Mouse (Mus musculus) lung, postnatal 0 days (tissue): Measurements from ENCODE around the gene Opcml. TPM values are rescaled to one million over a fixed set of nuclear protein-coding genes. Genes with fewer than 3 reads are reported as not detected.

Experiments
- ATAC-seq: fragments of 200-750 bp; cut with Nextera tagmentation; 2 replicates; pipeline ENCODE4 v1.8.0; 2017; ENCODE audit warnings: moderate library complexity
- DNase-seq: peaks from one replicate; pipeline ENCODE4 v3.0.0-alpha.2; 2016; ENCODE audit warnings: low spot score
- H3K27ac ChIP-seq: fragments of 300-500 bp; sonication (generic); 2 replicates; pipeline ENCODE4 v1.5.1; 2014; ENCODE audit warnings: antibody characterized with exemption, mild to moderate bottlenecking, low read length, mixed read lengths
- H3K27me3 ChIP-seq: fragments of 300-500 bp; sonication (generic); replicated peaks from 2 replicates; pipeline ENCODE4 v1.6.1; 2014; ENCODE audit warnings: low read length, mixed read lengths; ENCODE audit not compliant: insufficient read depth
- H3K36me3 ChIP-seq: fragments of 300-500 bp; sonication (generic); 2 replicates; pipeline ENCODE4 v1.6.1; 2014; ENCODE audit warnings: low read length, mixed read lengths; ENCODE audit not compliant: insufficient read depth
- H3K4me1 ChIP-seq: fragments of 300-500 bp; sonication (generic); 2 replicates; pipeline ENCODE4 v1.6.1; 2014; ENCODE audit warnings: antibody characterized with exemption, low read depth, low read length, mixed read lengths; ENCODE audit not compliant: insufficient read depth
- H3K4me2 ChIP-seq: fragments of 300-500 bp; sonication (generic); replicated peaks from 2 replicates; pipeline ENCODE4 v1.6.1; 2014; ENCODE audit warnings: low read depth, mild to moderate bottlenecking, low read length, moderate library complexity, mixed read lengths
- H3K4me3 ChIP-seq: fragments of 300-500 bp; sonication (generic); 2 replicates; pipeline ENCODE4 v1.5.1; 2014; ENCODE audit warnings: low read depth, low read length
- H3K9ac ChIP-seq: fragments of 300-500 bp; sonication (generic); replicated peaks from 2 replicates; pipeline ENCODE4 v1.6.1; 2014; ENCODE audit warnings: low read depth, mild to moderate bottlenecking
- H3K9me3 ChIP-seq: fragments of 300-500 bp; sonication (generic); 2 replicates; pipeline ENCODE4 v1.6.1; 2016; ENCODE audit warnings: low read length, mixed read lengths
- CTCF ChIP-seq: IDR thresholded peaks from 2 replicates; pipeline ENCODE4 v1.5.1; 2016; ENCODE audit warnings: antibody characterized with exemption, mild to moderate bottlenecking
- EP300 ChIP-seq: IDR thresholded peaks from 2 replicates; pipeline ENCODE4 v1.6.1; 2016; ENCODE audit warnings: antibody characterized with exemption, mild to moderate bottlenecking, control low read depth
- WGBS: fragments of 180-500 bp; shearing (Covaris S2); extraction: QIAGEN DNeasy Blood & Tissue Kit; methylation state at CpG from one replicate; pipeline ENCODE4 v1.1.7; 2014; 5-methylcytosine and 5-hydroxymethylcytosine counted together
- polyA plus RNA-seq: library from polyadenylated mRNA; unstranded; fragments of >200 nt; fragmentation: Nextera tagmentation; extraction: Ambion mirVana; gene quantifications from 2 replicates; pipeline ENCODE4 v1.2.1, GENCODE M21; 2015

The Opcml gene
- polyA plus RNA-seq, 1 experiment from 2014 or later: 2.5 TPM

GRCm38 (mm10) chr9:28533191-28533590 is 742.6 kb downstream of the Opcml start:
- Histone ChIP-seq H3K4me3 (no peak overlapping the region), H3K36me3 (no peaks in the 10 kb centered on the region), H3K9me3 (no peaks in the 10 kb centered on the region), H3K27ac (no peak overlapping the region), H3K9ac (no peak overlapping the region), H3K4me2 (no peak overlapping the region), H3K27me3 (no peaks in the 10 kb centered on the region), H3K4me1 (no peaks in the 10 kb centered on the region)
- ATAC-seq: no peak
- no peak for DNase-seq
- whole genome bisulfite sequencing: 73% methylated on average over 1 of the region's 1 CpGs
- TF ChIP-seq CTCF (no peak), EP300 (no peak)

- Histone ChIP-seq H3K9me3 (no peaks in the 10 kb centered on the region), H3K27me3 (no peaks in the 10 kb centered on the region), H3K27ac (no peak overlapping the region), H3K9ac (no peak overlapping the region), H3K4me1 (no peaks in the 10 kb centered on the region), H3K36me3 (no peaks in the 10 kb centered on the region), H3K4me3 (no peak overlapping the region), H3K4me2 (no peak overlapping the region)
- TF ChIP-seq CTCF: no peak
- no peak for TF ChIP-seq EP300
- no peak for ATAC-seq
- DNase-seq: no peak
- 87% methylated on average over 4 of the region's 4 CpGs for WGBS
Observed at GRCm38 (mm10) chr9:28535006-28535405, 744.4 kb downstream of the Opcml start.

GRCm38 (mm10) chr9:28536637-28537036 is 746.1 kb downstream of the Opcml start:
- H3K36me3 ChIP-seq: no peaks in the 10 kb centered on the region
- H3K4me3 ChIP-seq: no peak overlapping the region
- no peak overlapping the region for H3K9ac ChIP-seq
- TF ChIP-seq EP300 (no peak), CTCF (no peak)
- no peak for ATAC-seq
- no peaks in the 10 kb centered on the region for H3K4me1 ChIP-seq
- H3K27ac ChIP-seq: no peak overlapping the region
- 42% methylated on average over 4 of the region's 4 CpGs for WGBS
- no peaks in the 10 kb centered on the region for H3K27me3 ChIP-seq
- H3K4me2 ChIP-seq: no peak overlapping the region
- no peaks in the 10 kb centered on the region for H3K9me3 ChIP-seq
- no peak for DNase-seq

GRCm38 (mm10) chr9:28548189-28548588 is 757.6 kb downstream of the Opcml start:
- no peak overlapping the region for H3K4me2 ChIP-seq
- no peaks in the 10 kb centered on the region for H3K36me3 ChIP-seq
- no peak for DNase-seq
- no peaks in the 10 kb centered on the region for H3K9me3 ChIP-seq
- no peak for ATAC-seq
- no peak overlapping the region for H3K9ac ChIP-seq
- H3K27me3 ChIP-seq: no peaks in the 10 kb centered on the region
- no peak for TF ChIP-seq EP300
- no peak for TF ChIP-seq CTCF
- H3K4me3 ChIP-seq: no peak overlapping the region
- 34% methylated on average over 9 of the region's 9 CpGs for WGBS
- no peaks in the 10 kb centered on the region for H3K4me1 ChIP-seq
- H3K27ac ChIP-seq: no peak overlapping the region

GRCm38 (mm10) chr9:28552387-28553182 is 762.0 kb downstream of the Opcml start:
- no peaks in the 10 kb centered on the region for H3K27me3 ChIP-seq
- 43% methylated on average over 1 of the region's 1 CpGs for WGBS

GRCm38 (mm10) chr9:28558628-28559027 is 768.1 kb downstream of the Opcml start:
- Histone ChIP-seq H3K4me2 (no peak overlapping the region), H3K9me3 (no peaks in the 10 kb centered on the region), H3K4me1 (no peaks in the 10 kb centered on the region), H3K27ac (no peak overlapping the region), H3K4me3 (no peak overlapping the region), H3K9ac (no peak overlapping the region), H3K36me3 (no peaks in the 10 kb centered on the region), H3K27me3 (no peaks in the 10 kb centered on the region)
- WGBS: 87% methylated on average over 2 of the region's 2 CpGs
- TF ChIP-seq EP300 (no peak), CTCF (no peak)
- no peak for DNase-seq
- no peak for ATAC-seq

More at GRCm38 (mm10) chr9:28552387-28553182, 762.0 kb downstream of the Opcml start:
- no peak for ATAC-seq
- Histone ChIP-seq H3K4me1 (no peaks in the 10 kb centered on the region), H3K4me3 (no peak overlapping the region), H3K9ac (no peak overlapping the region), H3K36me3 (no peaks in the 10 kb centered on the region), H3K9me3 (no peaks in the 10 kb centered on the region), H3K4me2 (no peak overlapping the region), H3K27ac (no peak overlapping the region)
- no peak for DNase-seq
- no peak for TF ChIP-seq EP300
- TF ChIP-seq CTCF: no peak
